Mouse (Mus musculus) E14TG2a.4 (cell line): ENCODE results near the gene Pofut1.

ENCODE experiments used
- H3K27me3 ChIP-seq: 2 replicates; pipeline ENCODE4 v1.6.1; 2014; ENCODE audit warnings: low read length, control low read depth; ENCODE audit not compliant: insufficient read depth
- H3K36me3 ChIP-seq: 2 replicates; pipeline ENCODE4 v1.6.1; 2014; ENCODE audit warnings: low read length, control low read depth; ENCODE audit not compliant: insufficient read depth
- H3K4me1 ChIP-seq: replicated peaks from 2 replicates; pipeline ENCODE4 v1.6.1; 2014; ENCODE audit warnings: low read depth, low read length, control low read depth
- H3K4me3 ChIP-seq: replicated peaks from 2 replicates; pipeline ENCODE4 v1.5.1; 2014; ENCODE audit warnings: mild to moderate bottlenecking, low read length
- H3K9me3 ChIP-seq: 2 replicates; pipeline ENCODE4 v1.6.1; 2014; ENCODE audit warnings: low read length, control low read depth
- CTCF ChIP-seq: conservative IDR thresholded peaks from 2 replicates; pipeline ENCODE4 v1.5.1; 2014; ENCODE audit warnings: low read length
- NANOG ChIP-seq: IDR thresholded peaks from 2 replicates; pipeline ENCODE4 v1.6.1; 2014; ENCODE audit warnings: borderline replicate concordance, low read length, mixed read lengths
- POU5F1 ChIP-seq: IDR thresholded peaks from 2 replicates; pipeline ENCODE4 v1.6.1; 2014; ENCODE audit warnings: low read length, borderline replicate concordance

Pofut1 gene

DNA sequence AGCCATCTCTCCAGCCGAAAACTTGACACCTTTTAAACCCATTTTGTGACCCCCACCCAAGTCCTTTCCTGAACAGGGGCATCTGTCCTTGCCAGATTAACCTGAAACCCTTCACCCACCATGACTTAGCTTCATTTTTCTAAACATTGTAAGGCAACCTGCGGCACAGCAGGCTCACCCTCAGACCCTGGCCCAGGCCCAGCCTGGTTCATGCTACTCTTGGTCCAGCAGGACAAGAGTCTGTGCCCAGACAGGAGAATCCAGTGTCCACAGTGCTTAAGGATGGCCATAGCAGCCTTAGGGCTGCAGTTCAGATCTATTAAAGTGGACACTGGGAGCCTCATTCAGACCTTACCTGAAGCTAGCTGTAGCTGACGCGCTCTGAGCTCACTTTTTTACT is 28.0 kb upstream of the Pofut1 start:
- no peak for TF ChIP-seq CTCF
- no peak for TF ChIP-seq POU5F1
- TF ChIP-seq NANOG = no peak

GRCm38 (mm10) chr2:153214771-153215259 is 26.5 kb upstream of the Pofut1 start:
- H3K36me3 ChIP-seq = peaks cover 9% of the 10 kb centered on the region
- no peak overlapping the region for H3K4me3 ChIP-seq
- H3K9me3 ChIP-seq = no peaks in the 10 kb centered on the region
- H3K4me1 ChIP-seq = peaks cover 10% of the 10 kb centered on the region
- H3K27me3 ChIP-seq = no peaks in the 10 kb centered on the region
- TF ChIP-seq POU5F1 = no peak
- no peak for TF ChIP-seq NANOG
- no peak for TF ChIP-seq CTCF

More for the DNA sequence above, 28.0 kb upstream of the Pofut1 start:
- Histone ChIP-seq H3K4me1 (peaks cover 23% of the 10 kb centered on the region), H3K36me3 (peaks cover 24% of the 10 kb centered on the region), H3K4me3 (no peak overlapping the region), H3K9me3 (no peaks in the 10 kb centered on the region), H3K27me3 (no peaks in the 10 kb centered on the region)

DNA sequence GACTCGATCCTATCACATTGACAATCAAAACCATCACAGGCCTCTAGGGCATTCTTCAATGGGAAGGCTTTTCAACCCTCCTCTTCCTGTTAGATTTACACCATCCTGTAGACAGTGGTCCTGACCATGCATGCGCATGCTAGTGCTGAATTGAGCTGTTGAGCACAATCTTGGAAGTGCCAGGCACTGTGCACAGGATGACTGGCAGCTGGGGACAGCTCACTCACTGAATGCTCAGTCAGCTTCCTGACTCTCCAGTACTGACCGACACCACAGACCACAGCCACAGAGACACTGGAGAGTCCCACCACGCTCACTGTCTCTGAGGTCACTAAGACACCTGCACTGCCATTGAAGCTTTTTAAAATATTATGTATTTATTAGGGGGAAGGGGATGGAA is 25.9 kb upstream of the Pofut1 start:
- no peak overlapping the region for H3K4me3 ChIP-seq
- TF ChIP-seq CTCF = no peak
- no peak for TF ChIP-seq POU5F1
- TF ChIP-seq NANOG = no peak
- H3K27me3 ChIP-seq = no peaks in the 10 kb centered on the region
- 0 out of 2 replicates have a peak, but pooled peaks cover 10% of the 10 kb centered on the region for H3K4me1 ChIP-seq
- H3K36me3 ChIP-seq = peaks cover 4% of the 10 kb centered on the region
- H3K9me3 ChIP-seq = no peaks in the 10 kb centered on the region

DNA sequence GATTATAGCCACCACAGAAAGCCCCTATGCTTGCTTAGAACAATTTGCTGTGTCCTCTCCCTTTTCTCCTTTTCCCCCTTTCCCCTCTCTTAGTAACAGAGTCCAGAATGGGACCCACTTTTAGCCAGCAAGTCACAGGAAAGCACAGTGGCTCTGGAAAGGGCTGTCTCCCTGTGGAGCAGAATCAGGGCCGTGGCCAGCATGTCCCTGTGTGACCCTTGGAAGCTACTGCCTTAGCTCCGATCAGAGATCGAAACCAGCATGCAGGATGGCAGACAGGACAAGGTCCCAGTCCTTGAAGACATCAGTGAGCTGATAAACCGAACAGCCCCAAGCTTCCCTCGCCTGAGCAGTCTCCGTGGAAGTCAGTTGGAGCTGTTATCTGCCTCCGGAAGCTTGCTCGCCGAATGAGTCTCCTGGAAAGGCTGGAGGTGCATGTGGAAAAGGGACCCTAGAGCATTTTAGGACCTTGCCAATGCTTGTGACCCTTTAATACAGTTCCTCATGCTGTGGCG is 23.4 kb upstream of the Pofut1 start:
- Histone ChIP-seq H3K9me3 (no peaks in the 10 kb centered on the region), H3K4me1 (0 out of 2 replicates have a peak, but pooled peaks cover 7% of the 10 kb centered on the region), H3K36me3 (no peaks in the 10 kb centered on the region), H3K4me3 (no peak overlapping the region), H3K27me3 (no peaks in the 10 kb centered on the region)
- TF ChIP-seq POU5F1 (no peak), CTCF (no peak), NANOG (no peak)

- TF ChIP-seq POU5F1 (no peak), NANOG (no peak), CTCF (no peak)
- Histone ChIP-seq H3K27me3 (no peaks in the 10 kb centered on the region), H3K4me3 (no peak overlapping the region), H3K4me1 (0 out of 2 replicates have a peak, but pooled peaks cover 7% of the 10 kb centered on the region), H3K9me3 (no peaks in the 10 kb centered on the region), H3K36me3 (no peaks in the 10 kb centered on the region)
These were observed 22.8 kb upstream of the Pofut1 start for GRCm38 (mm10) chr2:153218516-153218915.

- Histone ChIP-seq H3K4me1 (peaks cover 18% of the 10 kb centered on the region), H3K4me3 (no peak overlapping the region), H3K27me3 (no peaks in the 10 kb centered on the region), H3K36me3 (no peaks in the 10 kb centered on the region), H3K9me3 (no peaks in the 10 kb centered on the region)
- no peak for TF ChIP-seq NANOG
- no peak for TF ChIP-seq CTCF
- TF ChIP-seq POU5F1 = no peak
These were observed 19.7 kb upstream of the Pofut1 start for GRCm38 (mm10) chr2:153221620-153222019.

- TF ChIP-seq POU5F1 = no peak
- no peak for TF ChIP-seq NANOG
- no peak for TF ChIP-seq CTCF
- Histone ChIP-seq H3K4me3 (no peak overlapping the region), H3K36me3 (no peaks in the 10 kb centered on the region), H3K4me1 (peaks cover 18% of the 10 kb centered on the region), H3K9me3 (no peaks in the 10 kb centered on the region), H3K27me3 (no peaks in the 10 kb centered on the region)
These were observed 19.2 kb upstream of the Pofut1 start for GRCm38 (mm10) chr2:153222130-153222529.

- Histone ChIP-seq H3K4me1 (peaks cover 18% of the 10 kb centered on the region), H3K36me3 (no peaks in the 10 kb centered on the region), H3K27me3 (no peaks in the 10 kb centered on the region), H3K9me3 (no peaks in the 10 kb centered on the region), H3K4me3 (no peak overlapping the region)
- no peak for TF ChIP-seq POU5F1
- no peak for TF ChIP-seq CTCF
- no peak for TF ChIP-seq NANOG
These were observed 18.8 kb upstream of the Pofut1 start for GRCm38 (mm10) chr2:153222566-153222965.

DNA sequence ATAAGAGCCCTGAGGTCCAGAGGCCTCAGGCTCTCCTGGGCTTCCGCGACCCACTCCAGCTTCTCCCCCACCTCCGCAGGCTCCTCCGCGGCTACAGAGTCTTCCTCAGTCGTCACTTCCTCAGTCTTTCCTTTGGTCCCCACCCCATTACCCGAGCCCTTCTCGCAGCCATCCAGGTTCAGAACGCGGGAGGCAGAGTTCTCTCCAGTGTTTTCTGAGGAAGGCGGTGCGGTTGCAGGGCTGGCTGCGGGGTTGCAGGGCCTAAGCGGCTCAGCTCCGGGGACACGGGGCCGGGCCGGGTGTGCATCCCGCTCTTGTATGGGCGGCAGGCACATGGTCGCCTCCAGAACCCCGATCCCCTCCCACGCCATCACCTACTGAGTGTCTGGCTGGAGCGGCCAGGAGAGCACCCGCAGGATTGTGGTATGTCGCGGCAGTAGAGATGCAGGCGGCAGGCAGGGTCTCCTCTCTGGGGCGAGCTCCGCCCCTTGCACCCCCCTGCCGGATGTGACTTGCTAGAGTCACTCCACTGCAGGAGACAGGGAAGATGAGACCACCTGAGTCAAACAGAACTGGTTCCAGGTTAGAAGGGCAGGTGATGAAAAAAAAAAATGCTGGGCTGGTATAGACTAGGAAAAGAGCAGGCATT is 16.3 kb upstream of the Pofut1 start, which contains the start of gene Tspyl3:
Gene Tspyl3, minus strand, starts transcription at position 496 of the 649 bp plus-strand sequence.
- Histone ChIP-seq H3K27me3 (no peaks in the 10 kb centered on the region), H3K4me3 (peak within 1 kb of the TSS; percentile 84), H3K4me1 (peaks cover 16% of the 10 kb centered on the region), H3K36me3 (peaks cover 23% of the 10 kb centered on the region), H3K9me3 (no peaks in the 10 kb centered on the region)
- no peak for TF ChIP-seq POU5F1
- no peak for TF ChIP-seq NANOG
- no peak for TF ChIP-seq CTCF
